Mouse (Mus musculus) spleen, adult 2 months (tissue): ENCODE measurements around the gene Arl2. TPM values are rescaled to one million over a fixed set of nuclear protein-coding genes. Genes with fewer than 3 reads are reported as not detected.

Experiments
- DNase-seq, 2 experiments: peaks; one replicate each; pipeline versions ENCODE4 v3.0.0 to v3.0.0-alpha.2; 2012 to 2021; ENCODE audit warnings: low spot score in 2 of 2, low read depth in 1 of 2
- H3K27ac ChIP-seq: fragments of 200-500 bp; 2 replicates; pipeline ENCODE4 v1.5.1; 2012; ENCODE audit warnings: low read length, inconsistent platforms; ENCODE audit not compliant: insufficient read depth
- H3K27me3 ChIP-seq: fragments of 200-500 bp; 2 replicates; pipeline ENCODE4 v1.6.1; 2012; ENCODE audit warnings: mild to moderate bottlenecking, moderate library complexity, low read length, inconsistent platforms; ENCODE audit not compliant: control insufficient read depth, insufficient read depth
- H3K36me3 ChIP-seq: fragments of 200-500 bp; 2 replicates; pipeline ENCODE4 v1.6.1; 2012; ENCODE audit warnings: mild to moderate bottlenecking, low read length, inconsistent platforms; ENCODE audit not compliant: control insufficient read depth, insufficient read depth
- H3K4me1 ChIP-seq: fragments of 200-500 bp; 2 replicates; pipeline ENCODE4 v1.6.1; 2011; ENCODE audit warnings: inconsistent platforms; ENCODE audit not compliant: control insufficient read depth, insufficient read depth, insufficient read length
- H3K4me3 ChIP-seq: fragments of 200-500 bp; 2 replicates; pipeline ENCODE4 v1.5.1; 2011; ENCODE audit warnings: mild to moderate bottlenecking, inconsistent platforms; ENCODE audit not compliant: insufficient read depth, insufficient read length; ENCODE audit errors: extremely low read depth
- CTCF ChIP-seq: fragments of 200-500 bp; IDR thresholded peaks from 2 replicates; pipeline ENCODE4 v1.5.1; 2011; ENCODE audit warnings: mild to moderate bottlenecking, inconsistent platforms; ENCODE audit not compliant: insufficient read depth, insufficient read length, insufficient replicate concordance; ENCODE audit errors: extremely low read depth
- POLR2A ChIP-seq: fragments of 200-500 bp; IDR thresholded peaks from 2 replicates; pipeline ENCODE4 v1.6.1; 2011; ENCODE audit warnings: low read depth, low read length, inconsistent platforms
- WGBS: fragments of 180-500 bp; shearing (Covaris S2); methylation state at CpG from one replicate; pipeline ENCODE4 v1.1.7; 2018; 5-methylcytosine and 5-hydroxymethylcytosine counted together
- polyA plus RNA-seq: library from polyadenylated mRNA; depleted of rRNA; stranded (reverse); fragments of >200 nt; gene quantifications from 2 replicates; pipeline ENCODE4 v1.2.3, GENCODE M21; 2012; rRNA removed

The Arl2 gene
- polyA plus RNA-seq, 1 experiment: 51.8 TPM

DNA sequence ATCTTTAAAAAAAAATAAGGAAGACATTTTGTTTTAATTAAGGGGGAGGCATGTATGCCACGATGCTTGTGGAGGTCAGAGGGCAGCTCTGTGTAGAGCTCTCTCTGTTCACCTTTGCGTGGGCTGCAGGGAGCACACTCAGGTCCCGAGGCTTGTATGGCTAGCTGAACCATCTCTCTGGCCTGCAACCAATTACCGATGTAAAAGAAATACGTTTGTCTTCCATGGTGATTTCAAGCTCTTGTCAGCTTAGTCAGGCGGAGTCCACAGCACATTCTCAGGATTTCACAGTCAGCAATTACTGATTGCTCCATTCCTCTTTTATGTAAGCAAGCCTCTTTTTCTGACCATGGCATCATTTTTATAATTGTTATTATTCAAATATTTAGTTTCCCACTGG is 40.2 kb downstream of the Arl2 start:
- H3K4me1 ChIP-seq: no peaks in the 10 kb centered on the region
- no peak for DNase-seq
- no peak for TF ChIP-seq POLR2A
- no peak for TF ChIP-seq CTCF
- H3K36me3 ChIP-seq: no peaks in the 10 kb centered on the region
- 90% methylated on average over 6 of the region's 6 CpGs for WGBS
- H3K27me3 ChIP-seq: no peaks in the 10 kb centered on the region
- no peak overlapping the region for H3K27ac ChIP-seq
- H3K4me3 ChIP-seq: no peak overlapping the region

DNA sequence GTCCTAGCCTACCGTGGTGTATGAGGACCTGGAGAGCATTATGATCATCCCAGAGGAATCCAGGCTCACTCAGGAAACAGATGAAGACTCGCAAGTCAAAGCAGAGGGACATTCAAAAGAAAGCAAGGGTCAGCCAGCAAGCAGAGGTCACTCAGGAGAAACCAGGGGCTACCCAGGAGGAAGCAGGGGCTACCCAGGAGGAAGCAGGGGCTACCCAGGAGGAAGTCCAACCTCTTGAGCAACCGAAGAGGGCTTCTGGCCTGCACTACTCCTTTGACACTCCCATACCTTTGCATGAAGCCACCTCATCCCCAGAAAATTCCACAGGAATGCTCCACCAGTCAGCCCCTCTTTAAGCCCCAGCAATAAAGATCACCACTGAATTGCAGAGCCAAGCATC is 43.5 kb downstream of the Arl2 start:
- no peak for TF ChIP-seq CTCF
- no peak for TF ChIP-seq POLR2A
- Histone ChIP-seq H3K4me1 (no peaks in the 10 kb centered on the region), H3K27me3 (no peaks in the 10 kb centered on the region), H3K4me3 (no peak overlapping the region), H3K27ac (no peak overlapping the region), H3K36me3 (no peaks in the 10 kb centered on the region)
- DNase-seq: no peak
- WGBS: 75% methylated on average over 3 of the region's 3 CpGs

DNA sequence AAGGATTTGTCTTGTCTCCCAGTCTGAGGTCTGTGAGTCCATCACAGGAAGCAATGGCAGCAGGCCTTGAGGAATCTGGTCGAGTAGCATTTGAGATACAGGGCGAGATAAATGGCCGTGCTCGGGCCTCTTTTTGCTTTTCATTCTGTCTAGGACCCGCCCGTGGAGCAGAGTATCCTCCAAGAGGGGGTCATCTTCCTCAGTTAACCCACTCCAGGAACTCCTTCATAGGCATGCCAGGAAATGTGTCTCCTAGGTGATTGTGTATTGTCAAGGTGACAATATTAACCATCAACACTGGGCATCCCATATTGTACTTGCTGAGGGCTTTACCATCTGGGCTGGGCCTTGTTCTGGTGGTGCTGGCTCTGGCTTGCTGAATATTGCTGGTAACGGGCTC is 47.2 kb downstream of the Arl2 start, which contains the start of gene AC131692.1:
Gene AC131692.1 (plus strand): TSS at position 301 of the 400 bp plus-strand sequence.
- TF ChIP-seq CTCF: no peak
- TF ChIP-seq POLR2A: no peak
- no peak for DNase-seq
- no peak within 1 kb of the TSS for H3K4me3 ChIP-seq
- no peaks in the 10 kb centered on the region for H3K4me1 ChIP-seq
- WGBS: 95% methylated on average over 7 of the region's 7 CpGs
- no peak within 1 kb of the TSS for H3K27ac ChIP-seq
- H3K36me3 ChIP-seq: no peaks in the 10 kb centered on the region
- no peaks in the 10 kb centered on the region for H3K27me3 ChIP-seq

DNA sequence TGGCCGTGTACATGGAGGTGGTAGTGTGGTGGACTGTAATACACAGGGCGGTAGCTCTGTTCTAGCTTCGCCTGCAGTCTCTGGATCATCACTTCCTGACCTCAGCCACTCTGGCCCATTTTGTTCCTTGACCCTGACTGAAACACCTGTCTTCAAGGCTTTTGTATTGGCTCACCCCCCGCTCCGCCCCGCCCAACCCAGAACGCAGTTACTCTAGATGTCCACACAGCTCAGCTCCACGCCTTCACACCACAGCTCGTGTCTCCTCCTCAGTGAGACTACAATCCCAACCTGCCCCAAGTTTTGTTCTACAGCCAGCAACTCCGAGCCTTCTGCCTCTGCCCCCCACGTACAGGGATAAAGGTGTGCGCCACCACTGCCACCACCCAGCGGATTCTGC is 52.5 kb downstream of the Arl2 start:
- Histone ChIP-seq H3K27me3 (no peaks in the 10 kb centered on the region), H3K27ac (no peak overlapping the region), H3K4me3 (no peak overlapping the region), H3K36me3 (no peaks in the 10 kb centered on the region), H3K4me1 (peaks cover 3% of the 10 kb centered on the region; the same call in 1 of the 2 replicates)
- DNase-seq: no peak
- WGBS: 96% methylated on average over 13 of the region's 13 CpGs
- TF ChIP-seq POLR2A: no peak
- TF ChIP-seq CTCF: no peak

DNA sequence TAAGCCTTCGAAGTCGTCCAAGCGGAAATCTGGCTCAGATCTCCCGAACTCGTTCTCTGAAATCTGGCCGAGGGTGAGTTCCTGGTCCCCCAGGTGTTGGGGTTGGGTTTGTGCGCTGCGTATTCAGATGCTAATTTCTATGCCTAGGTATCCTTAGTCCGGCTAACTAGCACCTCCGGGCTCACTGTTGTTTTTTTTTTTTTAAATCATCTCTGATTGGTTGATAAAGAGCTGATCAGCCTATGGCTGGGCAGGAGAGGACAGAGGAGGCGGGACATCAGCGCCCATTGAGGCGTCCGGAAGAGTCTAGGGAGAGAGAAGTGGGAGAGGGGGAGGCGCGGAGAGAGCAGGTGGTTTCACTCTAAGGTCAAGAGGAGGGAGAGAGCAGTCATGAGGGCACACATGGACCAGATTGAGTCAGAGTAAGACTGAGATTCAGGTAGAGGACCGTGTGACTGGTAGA is 55.9 kb downstream of the Arl2 start:
- H3K27me3 ChIP-seq: no peaks in the 10 kb centered on the region
- TF ChIP-seq CTCF: no peak
- no peak for TF ChIP-seq POLR2A
- H3K27ac ChIP-seq: no peak overlapping the region
- H3K4me3 ChIP-seq: peak overlapping the region; percentile 62
- peak in 1 of 2 experiments; percentile 62 for DNase-seq
- WGBS: under 1% methylated on average over 17 of the region's 17 CpGs
- H3K4me1 ChIP-seq: peaks cover 4% of the 10 kb centered on the region; the same call in 1 of the 2 replicates
- peaks cover 14% of the 10 kb centered on the region for H3K36me3 ChIP-seq

DNA sequence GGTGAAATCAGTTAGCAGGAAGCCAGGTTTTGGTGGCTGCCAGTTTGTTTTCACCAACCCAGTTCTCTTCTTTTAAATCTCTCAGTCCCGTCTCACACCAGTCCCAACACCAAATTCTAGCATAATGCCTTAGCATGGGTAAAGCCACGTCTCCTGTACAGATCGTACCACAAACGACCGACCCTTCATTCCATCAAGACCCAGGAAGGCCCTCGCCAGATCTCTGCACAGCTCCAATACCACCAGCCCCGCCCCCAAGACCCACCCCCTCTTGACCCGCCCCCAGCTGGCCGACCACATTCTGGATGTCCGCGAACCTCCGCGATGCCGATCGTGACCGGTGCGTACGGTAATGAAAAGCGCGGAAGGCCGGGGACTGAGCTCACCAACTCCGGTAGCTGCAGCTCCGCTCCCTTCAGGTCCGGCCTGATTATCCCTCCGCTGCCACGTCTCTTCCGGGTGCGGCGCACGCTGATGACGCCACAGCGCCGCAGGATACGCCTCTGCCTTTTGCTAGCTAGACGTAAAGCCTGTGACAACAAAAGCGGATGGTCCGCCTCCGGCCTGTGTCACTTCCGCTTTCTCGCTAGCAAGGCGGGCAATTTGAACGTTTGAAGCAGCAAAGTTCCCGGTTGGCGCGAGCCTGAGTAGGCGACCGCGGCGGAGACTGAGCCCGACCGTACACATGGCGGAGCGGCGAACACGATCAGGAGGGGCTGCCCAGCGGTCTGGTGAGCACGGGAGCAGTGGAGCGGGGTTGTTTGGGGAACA is 56.7 kb downstream of the Arl2 start, which contains the start of the genes Zfpl1 and Cdca5:
Gene Zfpl1 (minus strand): TSS at position 479 of the 771 bp plus-strand sequence.
Gene Cdca5 (plus strand): TSS at position 506 of the 771 bp plus-strand sequence.
- WGBS: under 1% methylated on average over 58 of the region's 58 CpGs
- H3K27ac ChIP-seq: peak within 1 kb of the TSS; percentile 53; the same call in 1 of the 2 replicates
- H3K36me3 ChIP-seq: peaks cover 16% of the 10 kb centered on the region
- peaks cover 4% of the 10 kb centered on the region; the same call in 1 of the 2 replicates for H3K4me1 ChIP-seq
- TF ChIP-seq CTCF (no peak), POLR2A (peak; percentile 43; the same call in 1 of the 2 replicates)
- H3K4me3 ChIP-seq: peak within 1 kb of the TSS; percentile 77
- H3K27me3 ChIP-seq: no peaks in the 10 kb centered on the region
- DNase-seq: peak; percentile 93 to 96

Other genes starting within 250 kb of the Arl2 start
- gene Tigd3, start 247.4 kb downstream of the Arl2 start, polyA plus RNA-seq: 1.3 TPM in 2 replicates
- gene Dpf2, start 228.5 kb downstream of the Arl2 start, polyA plus RNA-seq: 59.9 and 74.8 TPM in 2 replicates
- 8.1 and 8.2 TPM in 2 replicates for gene Cdc42ep2, start 216.7 kb downstream of the Arl2 start, polyA plus RNA-seq
- gene Pola2, start 177.3 kb downstream of the Arl2 start, polyA plus RNA-seq: 40.5 and 48.0 TPM in 2 replicates
- gene Slc22a20, start 155.4 kb downstream of the Arl2 start, polyA plus RNA-seq: not detected in 2 replicates
- 50.8 and 53.0 TPM in 2 replicates for gene Capn1, start 125.7 kb downstream of the Arl2 start, polyA plus RNA-seq
- 108 and 124 TPM in 2 replicates for gene Syvn1, start 95.0 kb downstream of the Arl2 start, polyA plus RNA-seq
- 11.0 TPM in 2 replicates for gene Mrpl49, start 83.8 kb downstream of the Arl2 start, polyA plus RNA-seq
- 1,884 and 3,019 TPM in 2 replicates for gene Fau, start 83.7 kb downstream of the Arl2 start, polyA plus RNA-seq
- gene Znhit2, start 80.4 kb downstream of the Arl2 start, polyA plus RNA-seq: 38.5 and 61.3 TPM in 2 replicates
- 14.0 and 23.4 TPM in 2 replicates for gene Tm7sf2, start 73.2 kb downstream of the Arl2 start, polyA plus RNA-seq
- gene Vps51, start 64.3 kb downstream of the Arl2 start, polyA plus RNA-seq: 72.9 and 85.0 TPM in 2 replicates
- gene Tmem262, start 61.5 kb downstream of the Arl2 start, polyA plus RNA-seq: 0.34 TPM in 1 of 2 replicates, not detected in the other
- 0.46 TPM in 1 of 2 replicates, not detected in the other for gene Gm28374, start 59.3 kb downstream of the Arl2 start, polyA plus RNA-seq
- 66.9 and 85.9 TPM in 2 replicates for gene Zfpl1, start 56.6 kb downstream of the Arl2 start, polyA plus RNA-seq
- 3.6 and 4.4 TPM in 2 replicates for gene Cdca5, start 56.6 kb downstream of the Arl2 start, polyA plus RNA-seq
- gene AC131692.1, start 47.1 kb downstream of the Arl2 start, polyA plus RNA-seq: 0.19 TPM in 1 of 2 replicates, not detected in the other
- gene Naaladl1, start 35.8 kb downstream of the Arl2 start, polyA plus RNA-seq: 0.49 and 0.60 TPM in 2 replicates
- 30.4 and 46.7 TPM in 2 replicates for gene Sac3d1, start 22.9 kb downstream of the Arl2 start, polyA plus RNA-seq
- 42.7 and 50.9 TPM in 2 replicates for gene Snx15, start 13.2 kb downstream of the Arl2 start, polyA plus RNA-seq
- 8.0 and 10.8 TPM in 2 replicates for gene Batf2, start 565 bp downstream of the Arl2 start, polyA plus RNA-seq
- gene Majin, start 42.8 kb upstream of the Arl2 start, polyA plus RNA-seq: 0.15 and 0.30 TPM in 2 replicates
- gene Gpha2, start 84.8 kb upstream of the Arl2 start, polyA plus RNA-seq: 0.42 and 0.57 TPM in 2 replicates
- gene Ppp2r5b, start 94.3 kb upstream of the Arl2 start, polyA plus RNA-seq: 36.9 and 56.1 TPM in 2 replicates
- 47.4 and 57.5 TPM in 2 replicates for gene Atg2a, start 100.1 kb upstream of the Arl2 start, polyA plus RNA-seq
- gene Ehd1, start 135.2 kb upstream of the Arl2 start, polyA plus RNA-seq: 285 and 377 TPM in 2 replicates
- gene Cdc42bpg, start 164.9 kb upstream of the Arl2 start, polyA plus RNA-seq: 7.7 and 8.9 TPM in 2 replicates
- gene Men1, start 193.4 kb upstream of the Arl2 start, polyA plus RNA-seq: 54.2 and 57.2 TPM in 2 replicates
- 487 and 792 TPM in 2 replicates for gene Map4k2, start 199.6 kb upstream of the Arl2 start, polyA plus RNA-seq
- gene Sf1, start 222.1 kb upstream of the Arl2 start, polyA plus RNA-seq: 177 and 239 TPM in 2 replicates
- 7.3 and 8.1 TPM in 2 replicates for gene Pygm, start 242.9 kb upstream of the Arl2 start, polyA plus RNA-seq